Mouse (Mus musculus) lung, adult 18-20 months (tissue): ENCODE measurements around the gene Nfix.

Experiments
- DNase-seq, 2 experiments: peaks; one replicate each; pipeline ENCODE4 v3.0.0; 2022; ENCODE audit warnings: mixed read lengths in 2 of 2

Gene Nfix

DNA sequence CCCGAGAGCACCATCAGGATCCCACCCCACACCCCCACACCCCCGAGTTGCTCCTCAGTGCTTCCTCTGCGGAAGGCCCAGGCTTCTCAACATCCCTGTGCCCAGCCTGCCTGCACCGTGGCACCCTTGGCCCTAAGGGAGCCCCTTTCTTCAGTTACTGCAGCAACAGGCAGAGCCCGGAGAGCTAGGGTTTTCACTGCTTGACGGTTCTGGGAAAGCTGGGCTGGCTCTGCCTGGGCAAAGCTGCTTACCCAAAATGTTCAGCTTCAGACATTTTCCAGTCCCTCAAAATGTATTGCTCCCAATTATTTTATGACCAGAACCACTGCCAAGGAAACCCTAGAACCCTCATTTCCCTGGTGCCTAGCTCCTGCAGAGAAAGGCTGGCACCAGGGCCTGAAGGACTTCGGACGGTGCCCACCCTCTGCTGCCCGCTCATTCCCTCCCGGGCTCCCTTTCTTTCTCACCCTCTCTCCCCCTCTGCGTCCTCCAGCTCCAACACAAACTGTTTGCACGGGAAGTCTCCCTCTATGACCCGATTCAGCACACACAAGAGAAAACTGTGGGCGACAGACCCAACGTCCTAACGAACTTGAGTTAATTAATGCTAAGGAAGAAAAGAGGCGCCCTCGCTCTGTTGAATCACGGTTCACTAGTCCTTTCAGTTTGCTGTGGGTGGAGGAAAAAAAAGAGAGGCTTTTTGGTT is 20.5 kb downstream of the Nfix start:
- no peak for DNase-seq

DNA sequence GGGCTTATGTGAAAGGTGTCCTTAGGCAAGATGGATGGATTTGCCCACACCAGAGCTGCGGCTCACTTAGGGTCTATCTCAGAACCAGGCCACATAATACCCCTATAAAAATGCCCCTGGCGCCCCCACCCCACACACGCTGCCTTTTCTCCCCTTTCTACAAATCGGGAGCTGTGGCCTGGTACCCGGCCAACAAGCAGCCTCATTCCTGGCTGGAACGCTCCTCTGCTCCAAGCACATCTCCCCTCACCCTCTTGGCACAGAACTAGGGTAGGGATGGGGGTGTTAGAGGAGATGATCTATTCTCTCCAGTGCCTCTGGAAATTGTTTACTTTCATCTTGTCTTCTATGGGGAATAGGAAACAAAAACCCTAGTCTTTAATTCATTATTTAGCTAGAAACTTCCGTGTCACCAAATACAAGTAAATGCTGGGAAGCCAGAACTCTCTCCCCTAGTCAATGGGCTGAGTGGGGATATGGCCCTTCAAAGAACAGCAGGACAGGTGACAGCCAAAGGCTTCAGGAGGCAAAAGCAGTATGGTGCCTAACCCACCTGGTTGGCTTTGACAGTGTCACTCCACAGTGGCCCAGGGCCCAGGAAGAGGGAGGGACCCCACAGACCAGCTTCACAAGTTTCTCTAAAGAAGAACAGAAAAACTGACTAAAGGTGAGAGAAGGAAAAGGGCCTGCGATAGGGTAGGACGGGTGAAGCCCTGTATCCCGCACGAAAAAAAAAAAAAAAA is 21.3 kb downstream of the Nfix start:
- no peak for DNase-seq

DNA sequence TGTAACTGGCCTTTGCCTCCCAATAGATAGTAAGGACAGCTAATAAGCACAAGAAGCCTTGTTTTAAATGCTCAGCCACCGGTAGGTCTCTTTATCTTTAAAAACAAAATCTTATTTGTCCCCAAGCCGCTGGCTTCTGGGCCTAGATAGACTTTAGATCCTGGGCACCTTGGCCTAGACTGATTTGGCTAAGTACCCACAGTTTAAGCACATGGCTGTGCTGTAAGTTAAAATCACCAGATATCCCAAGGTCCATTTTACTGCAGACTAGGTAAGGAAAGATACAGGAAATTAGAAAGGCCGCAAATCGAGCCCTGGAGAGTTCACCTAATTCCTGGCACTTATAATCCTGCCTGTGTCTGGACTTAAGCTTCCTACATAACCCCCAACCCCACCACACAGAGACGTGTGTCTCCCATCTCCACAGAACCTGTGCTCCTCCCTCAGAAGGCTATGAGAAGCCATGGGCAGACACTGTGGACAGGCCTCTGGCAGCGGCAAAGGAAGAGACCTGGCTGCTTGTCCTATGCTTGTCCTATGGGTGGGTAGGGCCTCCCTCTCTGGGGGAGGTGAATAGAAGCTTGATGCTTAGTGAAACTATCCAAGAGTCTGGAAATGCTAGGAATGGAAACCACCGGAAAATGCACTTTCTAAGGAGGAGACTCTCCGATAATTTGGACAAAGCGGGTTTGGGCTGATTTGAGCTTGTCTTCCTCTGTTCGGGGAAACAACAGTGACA is 22.1 kb downstream of the Nfix start:
- no peak for DNase-seq

DNA sequence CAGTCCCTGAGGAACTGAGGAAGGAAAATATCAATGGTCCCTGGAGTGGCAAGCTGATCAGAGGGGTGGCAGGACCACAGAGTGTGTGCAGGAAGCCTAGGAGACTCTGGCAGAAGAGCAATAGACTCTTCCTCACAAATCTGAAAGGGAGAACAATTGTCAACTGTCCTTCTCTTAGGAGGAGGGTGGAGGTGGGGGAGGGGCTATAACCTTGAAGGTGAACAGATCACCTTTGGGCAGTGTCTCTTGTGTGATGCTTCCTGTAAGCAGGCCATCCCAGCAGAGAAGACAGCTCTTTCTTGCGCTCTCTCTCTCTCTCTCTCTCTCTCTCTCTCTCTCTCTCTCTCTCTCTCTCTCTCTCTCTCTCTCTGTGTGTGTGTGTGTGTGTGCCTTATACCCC is 23.6 kb downstream of the Nfix start:
- no peak for DNase-seq

DNA sequence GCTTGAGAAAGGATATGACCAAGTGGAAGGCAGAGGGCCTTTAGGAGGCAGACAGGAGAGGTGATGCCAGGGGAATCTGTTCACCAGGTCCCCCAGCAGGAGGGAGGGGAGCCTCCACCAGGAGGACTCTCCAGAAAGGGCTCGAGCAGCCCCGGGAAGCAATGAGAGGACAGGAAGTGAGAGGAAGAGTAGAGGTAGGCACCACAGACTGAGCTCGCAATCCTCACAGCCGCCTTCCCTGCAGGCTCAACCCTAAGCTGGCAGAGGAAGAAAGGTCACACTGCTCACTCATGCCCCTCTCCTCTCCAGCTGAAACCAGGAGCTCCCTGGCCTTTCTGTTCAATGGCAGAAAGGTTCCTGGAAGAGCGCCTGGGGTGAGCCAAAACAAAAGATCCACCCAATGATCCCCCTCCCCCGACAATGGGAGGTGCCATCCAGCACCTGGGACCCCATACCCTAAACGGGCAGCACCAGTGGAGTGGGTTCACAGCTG is 24.5 kb downstream of the Nfix start:
- DNase-seq = no peak

DNA sequence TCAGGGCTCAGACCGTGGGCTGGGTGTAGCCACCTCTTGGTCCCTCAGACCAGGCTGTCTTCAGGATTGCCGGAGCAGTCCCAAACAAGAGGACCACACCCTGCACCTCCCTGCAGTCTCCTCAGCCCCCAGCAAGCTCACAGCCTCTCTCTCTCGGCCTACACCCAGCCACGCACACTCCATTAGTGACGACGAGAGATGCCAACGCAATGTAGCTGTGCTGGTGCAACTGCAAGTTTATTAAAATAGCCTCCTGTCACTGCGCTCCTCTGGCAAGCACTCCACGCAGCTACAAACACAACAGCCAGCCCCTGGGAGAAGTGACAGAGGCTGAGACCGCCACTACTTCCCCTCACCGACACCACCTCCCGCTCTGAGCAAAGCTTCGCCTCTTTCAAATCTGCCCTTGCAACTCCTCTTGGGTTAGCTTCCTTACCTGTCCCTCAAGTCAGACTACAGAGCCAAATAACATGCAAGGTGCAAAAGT is 25.0 kb downstream of the Nfix start:
- no peak for DNase-seq

DNA sequence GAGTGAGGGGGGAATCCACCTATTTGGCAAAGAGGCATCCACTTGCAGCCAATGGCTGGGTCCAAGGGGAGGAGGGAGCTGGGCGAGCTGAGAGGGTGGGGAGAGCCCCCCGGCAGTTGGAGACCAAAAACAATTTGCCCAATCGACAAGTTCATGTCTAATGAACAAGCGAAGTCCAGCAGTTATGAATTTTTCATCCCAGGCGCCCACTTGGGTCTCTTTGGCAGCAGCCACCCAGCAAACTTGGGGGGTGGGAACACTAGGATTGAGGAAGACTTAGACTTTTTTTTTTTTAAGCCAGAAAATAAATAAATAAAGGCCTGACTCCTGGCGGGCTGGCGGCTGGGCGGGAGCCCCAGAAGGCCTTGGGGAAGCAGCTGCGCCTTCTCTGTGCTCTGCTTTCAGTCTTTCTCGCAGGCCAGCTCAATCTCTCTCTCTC is 25.7 kb downstream of the Nfix start:
- peak in 1 of 2 experiments; percentile 61 for DNase-seq

DNA sequence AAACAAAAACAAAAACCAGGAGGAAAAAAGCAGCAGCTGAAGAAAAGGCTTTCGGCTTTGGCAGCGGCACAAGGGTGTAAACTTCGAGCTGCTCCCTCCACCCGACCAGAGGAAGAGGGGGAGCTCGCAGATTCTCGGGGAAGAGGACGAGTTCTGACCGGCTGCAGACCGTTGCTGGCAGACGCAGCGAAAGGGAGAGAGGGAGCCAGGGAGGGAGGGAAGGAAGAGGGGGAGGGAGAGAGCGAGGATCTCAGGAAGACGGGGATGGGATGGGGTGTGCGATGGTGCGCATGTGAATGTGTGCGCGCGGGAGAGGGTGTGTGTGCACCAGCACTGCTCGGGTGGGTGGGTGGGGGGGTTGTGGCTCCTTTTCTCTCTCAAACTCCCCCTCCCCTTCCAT is 26.3 kb downstream of the Nfix start:
- peak; percentile 75 to 81 for DNase-seq

DNA sequence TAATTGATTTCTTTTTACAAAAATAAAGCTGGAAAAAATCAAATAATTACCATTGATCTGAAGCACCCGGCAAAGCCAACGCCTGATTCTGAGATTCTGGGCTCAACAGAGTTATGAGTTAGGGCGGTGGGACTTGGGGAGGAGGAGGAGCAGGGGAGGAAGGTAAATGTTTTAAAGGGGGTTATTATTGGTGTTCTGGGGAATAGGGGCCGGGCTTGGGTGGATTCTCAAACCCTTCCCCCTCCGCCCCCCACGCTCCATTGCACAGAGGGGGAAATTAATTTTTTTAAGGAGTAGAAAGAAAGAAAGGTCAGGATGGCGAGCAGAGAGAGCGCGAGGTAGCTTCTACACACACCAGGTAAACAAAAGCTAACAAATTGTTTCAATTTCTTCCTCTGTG is 26.8 kb downstream of the Nfix start:
- no peak for DNase-seq

DNA sequence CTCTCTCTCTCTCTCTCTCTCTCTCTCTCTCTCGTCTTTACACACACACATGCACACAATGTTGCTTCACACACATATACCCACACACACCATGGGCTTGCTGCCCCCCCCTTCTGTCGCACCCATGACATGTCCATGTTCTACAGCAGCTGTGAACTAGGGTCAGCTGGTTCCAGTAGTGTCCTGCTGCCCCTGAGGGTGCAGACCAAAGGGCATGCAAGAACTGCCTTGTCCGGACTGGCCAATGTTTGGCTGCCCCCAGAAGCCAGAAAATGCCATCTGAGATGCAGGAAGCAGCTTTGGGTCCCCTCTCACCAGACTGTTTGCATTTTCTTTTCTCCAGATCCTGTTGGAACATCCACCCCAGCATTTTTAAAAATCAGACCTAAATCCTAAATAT is 27.5 kb downstream of the Nfix start:
- DNase-seq = no peak

DNA sequence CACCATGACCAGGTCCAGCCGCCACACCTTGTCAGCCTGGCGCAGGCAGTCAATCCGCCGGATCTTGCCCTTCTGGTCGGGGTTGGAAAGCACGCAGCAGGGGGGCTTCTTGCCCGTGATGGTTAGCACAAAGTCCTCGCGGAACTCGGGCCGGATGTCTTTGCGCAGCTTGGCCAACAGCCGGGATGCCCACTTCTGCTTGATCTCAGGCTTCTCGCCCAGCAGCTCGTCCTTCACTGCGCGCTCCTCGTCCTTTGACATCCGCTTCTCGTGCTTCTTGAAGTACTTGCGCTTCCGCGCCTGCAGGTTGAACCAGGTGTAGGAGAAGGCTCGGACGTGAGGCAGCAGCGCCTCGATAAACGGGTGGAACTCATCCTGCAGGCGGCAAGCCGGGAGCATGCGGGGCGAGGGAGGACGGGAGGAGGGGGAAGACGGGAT is 28.2 kb downstream of the Nfix start:
- DNase-seq = peak in 1 of 2 experiments; percentile 46

DNA sequence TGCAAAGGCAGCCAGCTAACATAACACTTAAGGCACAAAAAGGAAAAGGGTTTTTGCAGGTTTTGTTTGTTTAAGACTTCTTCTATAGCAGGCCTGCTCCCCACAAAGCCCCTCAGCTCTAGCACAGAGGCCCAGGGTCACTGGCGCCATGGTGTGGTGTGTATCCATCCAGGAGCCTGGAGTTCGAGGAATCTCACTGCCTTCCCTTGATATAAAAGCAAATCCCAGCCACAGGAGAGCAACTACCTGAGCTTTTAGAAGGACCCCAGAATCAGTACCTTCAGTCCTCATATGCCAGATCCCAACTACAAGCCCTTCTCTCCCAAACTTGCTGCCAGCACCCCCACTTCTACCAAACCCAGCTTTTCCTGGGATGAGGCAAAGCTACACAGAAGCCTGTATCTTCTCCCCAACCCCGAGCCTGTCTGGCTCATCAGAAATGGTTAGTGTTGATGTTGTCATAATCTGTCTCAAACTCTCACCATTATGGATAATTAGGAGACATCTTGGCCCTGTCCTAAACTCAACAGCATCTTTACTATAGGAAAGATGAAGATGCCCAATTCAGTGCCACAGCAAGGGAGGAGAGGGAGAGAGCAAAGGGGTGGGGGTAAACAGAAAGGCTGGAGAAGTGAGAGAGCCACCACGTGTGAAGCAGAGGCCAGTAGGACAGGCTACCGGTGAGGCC is 29.0 kb downstream of the Nfix start:
- DNase-seq = no peak

DNA sequence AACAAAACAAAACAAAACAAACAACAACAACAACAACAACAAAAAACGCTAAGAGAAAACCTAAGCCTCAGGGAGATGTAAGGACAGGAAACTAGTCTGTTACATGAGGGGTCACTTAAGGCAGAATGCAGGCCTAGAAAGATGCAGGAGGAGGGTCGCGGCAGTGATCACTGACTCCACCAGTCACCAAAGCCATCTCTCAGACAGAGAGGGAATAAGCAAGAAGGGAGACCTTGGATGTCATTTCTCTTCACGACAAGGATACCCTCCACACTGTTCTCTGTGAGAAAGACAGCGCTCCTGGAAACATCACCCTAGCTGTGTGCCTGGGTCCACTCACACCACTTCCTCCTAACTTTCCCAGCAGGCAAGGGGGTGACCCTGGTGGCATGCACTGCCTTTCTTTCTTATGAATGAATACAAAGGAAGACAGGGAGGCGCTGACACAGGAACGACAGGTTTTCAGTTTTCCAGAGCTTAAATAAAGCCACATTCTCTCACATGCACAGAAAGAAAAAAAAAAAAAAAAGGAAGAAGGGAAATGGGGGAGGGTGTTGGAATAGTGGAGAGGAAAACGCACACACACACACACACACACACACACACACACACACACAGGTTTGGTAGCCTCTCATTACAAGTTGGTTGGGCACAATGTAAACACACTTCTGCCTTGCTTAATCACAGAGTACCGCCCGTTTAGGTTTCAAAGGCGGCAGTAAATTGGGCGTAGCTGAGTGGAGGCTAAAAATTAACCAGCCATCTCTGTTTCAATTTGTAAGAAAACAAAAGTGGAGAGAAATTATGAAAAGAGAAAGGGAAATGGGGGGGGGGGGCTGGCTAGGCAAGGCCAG is 29.8 kb downstream of the Nfix start:
- DNase-seq = peak; percentile 77 to 85

DNA sequence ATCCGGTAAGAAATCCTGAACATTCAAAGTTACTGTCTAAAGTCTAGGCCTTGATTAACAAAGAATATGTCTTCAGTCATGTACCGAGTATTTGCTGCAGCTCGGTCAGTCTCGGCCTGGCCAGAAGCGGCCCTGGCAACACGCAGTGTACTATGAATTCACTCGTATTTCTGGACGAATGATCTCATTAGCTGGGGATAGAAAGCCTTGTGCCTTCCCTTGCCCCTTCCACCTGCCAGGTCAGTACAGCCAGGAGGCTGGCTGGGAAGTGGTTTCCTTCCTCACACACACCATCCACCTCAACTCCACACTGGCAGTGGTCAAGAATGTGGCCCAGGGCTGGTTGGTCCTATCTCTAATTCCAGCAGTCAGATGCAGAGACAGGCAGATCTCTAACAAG is 30.8 kb downstream of the Nfix start:
- DNase-seq = no peak

DNA sequence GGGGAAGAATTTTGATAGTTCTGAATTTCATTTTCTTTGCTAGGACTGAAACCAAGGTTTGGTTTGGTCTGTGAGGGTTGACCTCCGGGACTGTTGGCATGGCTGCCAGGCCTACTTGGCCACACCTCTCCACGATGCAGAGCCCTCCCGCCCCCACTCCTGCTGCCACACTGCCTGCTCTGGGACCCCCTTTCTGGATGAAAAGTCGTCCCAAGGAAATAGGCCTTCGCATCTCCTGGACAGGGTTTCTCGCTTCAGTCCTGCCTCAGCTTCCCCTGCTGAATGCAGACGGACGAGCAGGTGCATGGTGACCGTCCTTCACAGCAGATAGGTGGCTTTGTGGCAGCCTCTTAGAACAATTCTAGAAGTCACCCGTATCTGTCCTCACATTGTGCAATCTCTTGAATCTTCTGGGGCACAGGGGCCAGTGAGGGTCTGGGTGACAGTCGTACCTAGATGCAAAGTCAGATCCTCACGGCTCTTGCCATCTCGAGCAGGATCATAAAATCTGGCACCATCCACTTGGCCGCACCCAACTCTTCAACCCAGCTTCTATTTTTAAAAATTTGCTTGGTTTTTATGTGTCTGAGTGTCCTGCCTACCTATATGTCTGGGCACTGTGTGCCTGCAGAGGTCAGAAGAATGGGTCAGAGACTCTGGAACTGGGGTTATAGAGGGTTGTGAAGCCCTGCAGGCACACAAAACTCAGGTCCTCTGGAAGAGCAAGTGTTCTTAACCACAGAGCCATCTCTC is 31.6 kb downstream of the Nfix start:
- no peak for DNase-seq

DNA sequence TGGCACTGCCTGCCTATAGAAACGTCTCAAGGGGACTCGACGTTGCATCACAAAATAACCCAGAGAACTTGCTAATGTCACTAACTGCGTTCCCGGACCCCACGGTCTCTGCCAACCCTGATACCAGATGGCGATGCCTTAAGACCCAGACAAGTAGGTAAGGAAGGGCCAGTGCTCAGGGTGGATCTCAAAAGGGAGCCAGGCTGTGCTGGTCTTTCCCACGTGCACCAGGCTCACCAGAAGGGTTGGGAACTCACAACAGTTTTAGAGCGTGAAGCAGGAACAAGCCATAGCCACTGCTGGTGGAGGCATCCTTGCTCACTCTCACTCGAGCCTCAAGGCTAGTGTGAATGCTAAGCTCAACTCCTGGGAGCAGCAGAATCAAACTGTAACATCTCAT is 32.9 kb downstream of the Nfix start:
- no peak for DNase-seq

DNA sequence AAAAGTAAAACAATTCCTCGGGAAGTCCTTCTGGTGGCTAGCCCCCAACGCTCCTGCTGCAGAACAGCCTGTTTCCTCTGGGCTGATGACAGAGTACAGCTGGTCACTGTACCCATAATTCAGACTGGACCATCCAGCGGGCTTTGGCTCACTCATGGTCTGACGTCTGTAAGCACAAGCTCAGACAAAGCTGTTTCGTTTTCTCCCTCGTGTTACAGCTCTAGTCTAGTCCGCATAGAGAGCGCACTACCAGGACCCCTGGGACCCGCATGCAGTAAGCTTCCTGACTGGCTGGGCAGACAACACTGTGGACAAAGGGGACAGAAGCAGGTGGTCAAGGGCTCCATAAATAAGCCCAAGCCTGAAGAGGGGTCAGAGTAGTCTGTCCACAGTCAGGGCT is 33.7 kb downstream of the Nfix start:
- DNase-seq = no peak

DNA sequence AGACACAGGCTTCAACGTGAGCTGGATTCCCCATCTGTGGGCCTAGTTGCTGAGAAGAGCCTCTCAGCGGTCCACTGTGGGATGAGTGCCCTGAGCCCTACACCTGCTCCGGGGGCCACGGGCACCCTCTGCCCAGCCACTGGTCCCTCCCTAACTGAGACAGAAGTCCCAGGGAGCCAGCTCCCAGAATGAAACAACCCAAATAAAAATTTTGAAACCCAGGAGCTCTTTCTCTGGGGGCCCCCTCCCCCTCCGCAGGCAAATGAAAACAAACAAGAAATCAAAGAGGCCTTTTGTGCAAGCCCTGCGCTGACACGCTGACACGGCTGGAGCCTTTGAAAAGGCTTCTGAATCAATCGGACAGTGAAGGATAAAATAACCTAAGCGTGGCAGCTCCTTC is 34.5 kb downstream of the Nfix start:
- peak in 1 of 2 experiments; percentile 51 for DNase-seq

DNA sequence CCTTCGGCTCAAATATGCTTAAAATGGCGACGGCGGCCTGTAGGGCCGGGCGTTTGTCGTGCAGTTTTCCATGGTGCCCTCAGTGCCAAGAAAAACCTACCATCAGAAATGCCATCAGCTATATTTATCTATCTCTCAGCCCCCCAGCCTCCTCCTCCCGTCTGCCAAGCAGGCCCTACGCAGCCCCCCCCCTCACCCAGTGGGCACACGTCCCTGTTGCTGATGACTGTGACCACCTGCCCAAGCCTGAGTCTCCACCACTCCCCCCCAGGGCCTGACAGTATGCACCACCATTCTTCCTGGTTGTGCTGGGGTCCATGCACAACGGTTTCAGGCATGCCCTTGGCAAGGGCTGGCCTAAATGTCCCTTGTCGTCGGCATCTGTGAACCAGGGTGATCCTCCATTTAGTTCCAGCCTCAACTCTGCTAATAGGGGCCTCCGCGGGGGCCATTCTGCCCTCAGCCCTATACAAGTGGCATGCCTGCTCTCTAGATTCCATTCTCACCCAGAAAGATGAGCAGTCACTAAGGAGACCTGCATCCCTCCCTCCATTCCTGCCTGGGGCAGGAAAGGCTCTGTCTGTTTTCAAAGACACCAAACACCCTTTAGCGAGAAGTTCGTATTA is 35.2 kb downstream of the Nfix start:
- no peak for DNase-seq

DNA sequence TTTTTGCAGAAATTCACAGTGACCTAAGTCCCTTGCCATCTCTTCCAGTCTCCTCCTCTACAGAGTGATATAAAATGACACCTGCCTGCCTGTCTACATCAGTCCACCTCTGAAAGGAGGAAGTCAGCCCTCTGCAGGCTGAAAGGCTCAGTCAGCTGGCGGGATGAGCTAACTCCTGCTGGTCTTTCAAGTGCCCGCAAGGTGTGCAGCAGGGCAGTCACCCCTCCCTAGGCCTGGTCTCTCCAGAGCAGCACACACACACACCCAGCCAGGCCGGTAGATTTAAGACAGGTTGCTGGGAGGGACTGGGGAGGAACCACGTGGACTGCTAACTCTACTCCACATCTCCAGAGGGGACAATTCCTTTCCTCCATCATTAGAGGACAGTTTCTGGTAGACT is 36.0 kb downstream of the Nfix start:
- DNase-seq = no peak

DNA sequence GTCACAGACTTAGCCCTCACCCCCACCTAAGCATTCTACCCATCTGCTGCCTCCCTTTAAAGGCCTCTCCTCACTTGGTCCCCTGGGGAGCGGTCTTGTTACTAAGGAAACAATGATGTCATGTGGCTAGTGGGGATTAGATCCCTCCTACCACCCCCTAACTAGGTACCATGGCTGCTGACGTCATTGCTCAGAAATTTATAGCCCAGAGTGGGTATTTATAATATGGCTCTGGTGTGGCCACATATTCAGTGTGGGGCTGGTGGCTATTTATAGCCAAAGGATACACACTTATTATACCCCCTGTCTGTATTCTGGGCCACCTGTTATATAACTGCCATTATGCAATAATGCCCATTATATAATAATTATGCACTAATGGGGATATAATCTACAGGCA is 39.2 kb downstream of the Nfix start:
- DNase-seq = no peak
